Mouse (Mus musculus) ovary, adult 2 months (tissue): ENCODE data around the gene Ap3d1. TPM values are rescaled to one million over a fixed set of nuclear protein-coding genes. Genes with fewer than 3 reads are reported as not detected.

Experiments
- polyA plus RNA-seq: library from polyadenylated mRNA; depleted of rRNA; stranded (reverse); fragments of >200 nt; gene quantifications from 2 replicates; pipeline ENCODE4 v1.2.3, GENCODE M21; 2012; rRNA removed

Gene Ap3d1
- 146 and 168 TPM in 2 replicates for polyA plus RNA-seq

GRCm38 (mm10) chr10:80742180-80742978 lies at the start of gene Ap3d1:
TSS of gene Ap3d1 (minus strand) at chr10:80742264.

DNA sequence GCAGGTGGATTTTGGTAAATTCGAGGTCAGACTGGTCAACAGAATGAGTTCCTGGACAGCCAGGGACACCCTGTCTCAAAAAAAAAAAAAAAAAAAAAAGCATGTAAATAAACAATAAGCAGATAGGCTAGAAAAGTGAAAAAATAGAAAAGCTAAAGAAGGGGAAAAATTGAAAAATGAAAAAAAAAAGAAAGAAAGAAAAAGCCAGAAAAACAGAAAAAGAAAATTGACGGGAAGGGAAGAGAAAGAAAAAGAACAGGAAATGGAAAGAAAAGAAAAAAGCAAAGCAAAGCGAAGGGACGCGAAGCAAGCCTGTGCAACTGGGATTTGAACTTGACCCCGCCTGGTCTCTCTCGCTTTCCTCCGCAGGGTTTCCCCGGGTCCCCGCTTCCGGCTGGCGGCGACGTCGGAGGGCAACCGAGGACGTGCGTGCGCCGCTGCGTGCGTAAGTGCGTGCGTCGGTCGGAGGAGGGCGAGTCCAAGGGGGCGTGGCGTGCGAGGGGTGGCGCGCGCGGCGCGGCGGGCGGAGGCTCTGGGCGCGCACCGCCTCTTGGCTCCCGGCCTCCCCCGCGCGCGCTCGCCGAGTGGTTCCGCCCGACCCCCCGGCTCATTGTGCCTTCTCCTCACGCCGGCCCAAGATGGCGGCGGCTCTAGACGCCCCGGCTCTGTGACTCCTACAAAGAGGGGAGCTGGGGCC lies 12.7 kb upstream of the Ap3d1 start, which contains the start of gene Dot1l:
Dot1l (plus strand) TSS at position 613 of the 697 bp plus-strand sequence.

GRCm38 (mm10) chr10:80701721-80702535 lies 40.1 kb downstream of the Ap3d1 start, which contains the start of the genes Mob3a and Izumo4:
TSS of gene Mob3a (minus strand) at chr10:80701977.
TSS of gene Izumo4 (plus strand) at chr10:80702184.

DNA sequence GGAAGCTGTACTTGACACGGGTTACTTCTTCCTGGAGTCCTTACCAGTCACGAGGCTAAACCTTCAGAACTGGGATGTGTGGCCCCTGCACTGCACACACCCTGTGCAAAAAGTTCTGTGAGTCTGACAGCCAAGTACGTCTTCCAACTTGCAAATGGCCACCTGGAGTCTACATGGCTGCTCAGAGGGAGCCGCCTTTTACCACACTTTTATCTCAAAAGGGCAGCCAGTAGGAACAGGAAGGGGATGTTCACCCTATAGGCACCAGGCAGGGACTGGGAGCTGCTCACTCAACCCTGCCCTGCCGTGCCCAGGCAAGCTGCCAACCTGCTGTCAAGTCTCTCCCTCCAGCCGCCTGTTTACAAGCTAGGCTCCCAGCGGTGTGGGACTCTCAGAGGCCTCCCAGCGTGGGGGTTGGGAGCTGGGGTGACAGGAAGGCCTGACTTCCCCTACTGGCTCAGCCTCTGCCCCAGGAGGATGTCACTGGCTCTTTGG lies 64.1 kb downstream of the Ap3d1 start, which contains the start of gene Mknk2:
Mknk2 (minus strand) TSS at position 171 of the 495 bp plus-strand sequence.

Other genes starting within 250 kb of the Ap3d1 start
- 0.02 and 0.06 TPM in 2 replicates for gene Onecut3, start 247.4 kb downstream of the Ap3d1 start, polyA plus RNA-seq
- gene Atp8b3, start 203.1 kb downstream of the Ap3d1 start, polyA plus RNA-seq: 0.19 and 0.22 TPM in 2 replicates
- 98.1 and 124 TPM in 2 replicates for gene Rexo1, start 180.7 kb downstream of the Ap3d1 start, polyA plus RNA-seq
- 57.0 and 74.9 TPM in 2 replicates for gene Klf16, start 164.9 kb downstream of the Ap3d1 start, polyA plus RNA-seq
- 395 and 572 TPM in 2 replicates for gene Abhd17a, start 151.9 kb downstream of the Ap3d1 start, polyA plus RNA-seq
- gene Scamp4, start 139.4 kb downstream of the Ap3d1 start, polyA plus RNA-seq: 130 and 147 TPM in 2 replicates
- 31.5 and 40.6 TPM in 2 replicates for gene Adat3, start 139.4 kb downstream of the Ap3d1 start, polyA plus RNA-seq
- gene Gm49322, start 136.2 kb downstream of the Ap3d1 start, polyA plus RNA-seq: 4.1 and 4.6 TPM in 2 replicates
- 331 and 342 TPM in 2 replicates for gene Csnk1g2, start 119.4 kb downstream of the Ap3d1 start, polyA plus RNA-seq
- gene Btbd2, start 85.2 kb downstream of the Ap3d1 start, polyA plus RNA-seq: 158 and 164 TPM in 2 replicates
- gene Mknk2, start 64.2 kb downstream of the Ap3d1 start, polyA plus RNA-seq: 264 and 300 TPM in 2 replicates
- gene Mob3a, start 40.3 kb downstream of the Ap3d1 start, polyA plus RNA-seq: 39.8 and 44.2 TPM in 2 replicates
- 58.7 and 66.7 TPM in 2 replicates for gene Izumo4, start 40.1 kb downstream of the Ap3d1 start, polyA plus RNA-seq
- 45.9 and 51.9 TPM in 2 replicates for gene Dot1l, start 12.9 kb upstream of the Ap3d1 start, polyA plus RNA-seq
- 70.1 and 97.6 TPM in 2 replicates for gene Sf3a2, start 55.9 kb upstream of the Ap3d1 start, polyA plus RNA-seq
- 86.4 and 95.0 TPM in 2 replicates for gene Plekhj1, start 56.4 kb upstream of the Ap3d1 start, polyA plus RNA-seq
- gene Amh, start 63.0 kb upstream of the Ap3d1 start, polyA plus RNA-seq: 323 and 349 TPM in 2 replicates
- 1.9 and 2.4 TPM in 2 replicates for gene Jsrp1, start 71.2 kb upstream of the Ap3d1 start, polyA plus RNA-seq
- 1,197 and 1,370 TPM in 2 replicates for gene Oaz1, start 84.4 kb upstream of the Ap3d1 start, polyA plus RNA-seq
- 0.14 and 0.44 TPM in 2 replicates for gene Lingo3, start 101.8 kb upstream of the Ap3d1 start, polyA plus RNA-seq
- 183 and 185 TPM in 2 replicates for gene Lsm7, start 112.9 kb upstream of the Ap3d1 start, polyA plus RNA-seq
- gene Sppl2b, start 113.0 kb upstream of the Ap3d1 start, polyA plus RNA-seq: 152 and 173 TPM in 2 replicates
- gene Tmprss9, start 129.6 kb upstream of the Ap3d1 start, polyA plus RNA-seq: 0.85 and 0.89 TPM in 2 replicates
- 253 and 261 TPM in 2 replicates for gene Timm13, start 158.7 kb upstream of the Ap3d1 start, polyA plus RNA-seq
- 30.4 and 33.2 TPM in 2 replicates for gene Lmnb2, start 176.0 kb upstream of the Ap3d1 start, polyA plus RNA-seq
- gene Gadd45b, start 187.8 kb upstream of the Ap3d1 start, polyA plus RNA-seq: 61.8 and 62.6 TPM in 2 replicates